Mouse (Mus musculus) cortical plate, adult 2 months (tissue): ENCODE results near the gene Ppfibp2.

Experiments used
- CTCF ChIP-seq: fragments of 200-500 bp; IDR thresholded peaks from 2 replicates; pipeline ENCODE4 v1.5.1; 2011; ENCODE audit warnings: mild to moderate bottlenecking, control low read depth, low read length; ENCODE audit not compliant: insufficient read depth; ENCODE audit errors: extremely low read depth
- POLR2A ChIP-seq: fragments of 200-500 bp; IDR thresholded peaks from 2 replicates; pipeline ENCODE4 v1.6.1; 2011; ENCODE audit warnings: mild to moderate bottlenecking, low read length, control low read depth; ENCODE audit not compliant: insufficient read depth; ENCODE audit errors: extremely low read depth

- TF ChIP-seq CTCF (no peak), POLR2A (no peak)
Measured at GRCm38 (mm10) chr7:107697066-107697465, 102.1 kb downstream of the Ppfibp2 start.
